Mouse (Mus musculus) liver, postnatal 0 days (tissue): ENCODE data around the gene Bbs9. TPM values are rescaled to one million over a fixed set of nuclear protein-coding genes. Genes with fewer than 3 reads are reported as not detected.

Experiments used
- ATAC-seq: fragments of 200-750 bp; cut with Nextera tagmentation; 2 replicates; pipeline ENCODE4 v1.8.0; 2017; ENCODE audit warnings: mild to moderate bottlenecking, moderate library complexity
- DNase-seq: peaks from one replicate; pipeline ENCODE4 v3.0.0-alpha.2; 2016
- H3K27ac ChIP-seq: fragments of 300-500 bp; sonication (generic); 2 replicates; pipeline ENCODE4 v1.5.1; 2014; ENCODE audit warnings: antibody characterized with exemption, moderate library complexity, mild to moderate bottlenecking, low read depth
- H3K27me3 ChIP-seq: fragments of 300-500 bp; sonication (generic); 2 replicates; pipeline ENCODE4 v1.6.1; 2014; ENCODE audit warnings: low read length, control low read depth, mixed read lengths; ENCODE audit not compliant: insufficient read depth
- H3K36me3 ChIP-seq: fragments of 300-500 bp; sonication (generic); replicated peaks from 2 replicates; pipeline ENCODE4 v1.6.1; 2014; ENCODE audit warnings: mild to moderate bottlenecking, control low read depth, low read length, moderate library complexity, mixed read lengths; ENCODE audit not compliant: insufficient read depth
- H3K4me1 ChIP-seq: fragments of 300-500 bp; sonication (generic); 2 replicates; pipeline ENCODE4 v1.6.1; 2014; ENCODE audit warnings: antibody characterized with exemption, mild to moderate bottlenecking, control low read depth; ENCODE audit not compliant: insufficient read depth
- H3K4me2 ChIP-seq: fragments of 300-500 bp; sonication (generic); 2 replicates; pipeline ENCODE4 v1.6.1; 2014; ENCODE audit warnings: low read depth, mild to moderate bottlenecking, low read length, moderate library complexity, mixed read lengths
- H3K4me3 ChIP-seq: fragments of 300-500 bp; sonication (generic); 2 replicates; pipeline ENCODE4 v1.5.1; 2014; ENCODE audit warnings: low read depth, low read length
- H3K9ac ChIP-seq: fragments of 300-500 bp; sonication (generic); replicated peaks from 2 replicates; pipeline ENCODE4 v1.6.1; 2014; ENCODE audit warnings: mild to moderate bottlenecking, moderate library complexity
- H3K9me3 ChIP-seq: fragments of 300-500 bp; sonication (generic); 2 replicates; pipeline ENCODE4 v1.6.1; 2016; ENCODE audit warnings: mild to moderate bottlenecking, control low read depth, low read length, mixed read lengths
- CTCF ChIP-seq: sonication (generic); IDR thresholded peaks from 2 replicates; pipeline ENCODE4 v1.5.1; 2016; ENCODE audit warnings: antibody characterized with exemption, low read depth
- EP300 ChIP-seq: IDR thresholded peaks from 2 replicates; pipeline ENCODE4 v1.6.1; 2016; ENCODE audit warnings: antibody characterized with exemption, low read depth, mild to moderate bottlenecking
- WGBS: fragments of 180-500 bp; shearing (Covaris S2); extraction: QIAGEN DNeasy Blood & Tissue Kit; methylation state at CpG from one replicate; pipeline ENCODE4 v1.1.7; 2014; ENCODE audit not compliant: insufficient replicate concordance; 5-methylcytosine and 5-hydroxymethylcytosine counted together
- polyA plus RNA-seq: library from polyadenylated mRNA; unstranded; fragments of >200 nt; fragmentation: Nextera tagmentation; extraction: Ambion mirVana; gene quantifications from 2 replicates; pipeline ENCODE4 v1.2.1, GENCODE M21; 2015

Gene Bbs9
- 1.6 and 1.8 TPM in 2 replicates for polyA plus RNA-seq

DNA sequence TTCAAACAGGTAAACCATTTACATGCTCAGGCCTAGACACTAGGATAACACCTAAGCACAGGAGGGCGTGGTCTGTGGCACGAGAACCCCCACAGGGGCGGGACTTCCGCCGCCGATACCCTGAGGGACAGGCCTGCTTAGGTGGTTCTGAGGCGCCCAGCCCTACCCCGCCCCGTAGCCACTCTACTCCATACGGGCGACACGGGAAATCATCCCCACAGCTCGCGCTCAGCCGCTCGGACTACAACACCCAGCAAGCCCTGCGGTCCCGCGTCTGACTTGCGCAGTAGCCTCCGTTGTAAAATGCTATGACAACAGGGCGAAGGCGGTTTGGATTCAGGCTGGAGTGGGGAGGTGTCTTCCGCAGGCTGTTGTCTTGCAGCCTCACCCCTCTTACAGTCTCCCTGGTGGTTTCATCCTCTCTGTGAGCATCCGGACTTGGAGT, at the start of gene Bbs9:
Gene Bbs9, plus strand, starts transcription at position 292 of the 445 bp plus-strand sequence.
- TF ChIP-seq CTCF (no peak), EP300 (no peak)
- H3K27me3 ChIP-seq = no peaks in the 10 kb centered on the region
- H3K4me2 ChIP-seq = peak within 1 kb of the TSS; percentile 95
- DNase-seq = peak; percentile 93
- peak; percentile 100 for ATAC-seq
- WGBS = under 1% methylated on average over 25 of the region's 25 CpGs
- H3K4me3 ChIP-seq = peak within 1 kb of the TSS; percentile 61
- no peaks in the 10 kb centered on the region for H3K9me3 ChIP-seq
- peaks cover 5% of the 10 kb centered on the region for H3K4me1 ChIP-seq
- no peaks in the 10 kb centered on the region for H3K36me3 ChIP-seq
- peak within 1 kb of the TSS; percentile 68 for H3K9ac ChIP-seq
- peak within 1 kb of the TSS; percentile 29; the same call in 1 of the 2 replicates for H3K27ac ChIP-seq

DNA sequence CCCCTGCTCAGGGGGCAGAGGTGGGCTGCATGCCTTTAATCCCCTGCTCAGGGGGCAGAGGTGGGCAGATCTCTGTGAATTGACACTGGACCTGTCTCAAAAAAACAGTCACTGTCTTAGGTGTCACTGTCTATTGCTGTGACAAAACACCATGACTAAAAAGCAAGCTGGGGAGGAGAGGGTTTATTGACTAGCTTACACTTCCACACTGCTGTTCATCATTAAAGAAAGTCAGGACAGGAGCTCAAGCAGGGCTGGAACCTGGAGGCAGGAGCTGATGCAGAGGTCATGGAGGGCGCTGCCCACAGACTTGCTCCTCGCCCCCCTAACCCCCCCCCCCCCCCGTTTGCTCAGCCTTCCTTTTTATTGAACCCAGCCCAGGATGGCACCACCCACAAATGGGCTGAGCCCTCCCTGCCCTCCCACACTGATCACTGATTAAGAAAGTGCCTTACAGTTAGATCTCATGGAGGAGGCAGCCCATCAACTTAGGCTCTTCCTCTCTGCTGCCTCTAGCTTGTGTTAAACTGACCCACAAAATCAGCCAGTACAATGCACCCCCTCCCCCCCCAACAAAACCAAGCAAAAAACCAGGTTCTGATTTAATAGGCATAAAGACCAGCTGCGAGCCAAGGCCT, 47.4 kb upstream of the Bbs9 start:
- DNase-seq (no peak), ATAC-seq (no peak)
- H3K4me1 ChIP-seq = peaks cover 20% of the 10 kb centered on the region
- 38% methylated on average over 4 of the region's 4 CpGs for WGBS
- H3K9ac ChIP-seq = no peak overlapping the region
- TF ChIP-seq EP300 = no peak
- no peak for TF ChIP-seq CTCF
- H3K27me3 ChIP-seq = no peaks in the 10 kb centered on the region
- H3K4me3 ChIP-seq = no peak overlapping the region
- H3K4me2 ChIP-seq = no peak overlapping the region
- H3K9me3 ChIP-seq = no peaks in the 10 kb centered on the region
- no peak overlapping the region for H3K27ac ChIP-seq
- no peaks in the 10 kb centered on the region for H3K36me3 ChIP-seq

DNA sequence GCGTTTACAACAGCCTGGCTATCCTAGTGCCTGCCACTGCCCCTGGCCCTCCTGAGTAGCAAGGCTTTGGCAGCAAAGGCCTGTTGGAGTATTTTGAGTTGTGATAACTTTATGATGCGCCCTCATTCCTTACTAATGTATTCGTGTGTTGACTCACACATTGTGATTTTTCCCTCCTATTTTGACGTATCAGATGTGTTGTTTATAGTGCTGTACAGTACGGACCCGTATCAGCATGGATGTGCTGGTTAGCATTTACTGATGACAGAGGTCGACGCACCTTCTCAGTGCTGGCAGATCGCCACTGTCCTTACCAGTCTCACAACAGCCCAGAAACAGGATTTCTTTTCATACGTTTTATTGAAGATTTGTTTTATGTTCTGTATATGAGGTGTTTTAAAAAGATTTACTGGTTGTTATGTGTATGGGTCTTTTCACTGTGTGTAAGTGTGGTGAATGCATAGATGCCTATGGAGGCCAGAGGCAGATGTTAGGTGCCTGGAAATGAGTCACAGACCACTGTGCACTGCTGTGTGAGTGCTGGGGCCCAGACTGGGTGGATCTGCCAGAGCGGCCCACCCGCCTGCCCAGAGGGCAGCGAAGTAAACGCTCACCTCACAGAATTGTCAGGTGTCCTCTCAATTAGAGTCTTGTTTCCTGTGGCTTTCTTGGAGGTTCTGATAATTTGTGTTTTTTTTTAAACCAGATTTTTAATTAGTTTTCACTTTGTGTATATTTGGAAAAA, 46.7 kb upstream of the Bbs9 start:
- Histone ChIP-seq H3K4me1 (peaks cover 20% of the 10 kb centered on the region), H3K36me3 (no peaks in the 10 kb centered on the region), H3K4me2 (no peak overlapping the region), H3K9ac (no peak overlapping the region), H3K27ac (no peak overlapping the region), H3K4me3 (no peak overlapping the region), H3K27me3 (no peaks in the 10 kb centered on the region), H3K9me3 (no peaks in the 10 kb centered on the region)
- WGBS = 68% methylated on average over 14 of the region's 14 CpGs
- TF ChIP-seq EP300 (no peak), CTCF (no peak)
- no peak for ATAC-seq
- DNase-seq = no peak

DNA sequence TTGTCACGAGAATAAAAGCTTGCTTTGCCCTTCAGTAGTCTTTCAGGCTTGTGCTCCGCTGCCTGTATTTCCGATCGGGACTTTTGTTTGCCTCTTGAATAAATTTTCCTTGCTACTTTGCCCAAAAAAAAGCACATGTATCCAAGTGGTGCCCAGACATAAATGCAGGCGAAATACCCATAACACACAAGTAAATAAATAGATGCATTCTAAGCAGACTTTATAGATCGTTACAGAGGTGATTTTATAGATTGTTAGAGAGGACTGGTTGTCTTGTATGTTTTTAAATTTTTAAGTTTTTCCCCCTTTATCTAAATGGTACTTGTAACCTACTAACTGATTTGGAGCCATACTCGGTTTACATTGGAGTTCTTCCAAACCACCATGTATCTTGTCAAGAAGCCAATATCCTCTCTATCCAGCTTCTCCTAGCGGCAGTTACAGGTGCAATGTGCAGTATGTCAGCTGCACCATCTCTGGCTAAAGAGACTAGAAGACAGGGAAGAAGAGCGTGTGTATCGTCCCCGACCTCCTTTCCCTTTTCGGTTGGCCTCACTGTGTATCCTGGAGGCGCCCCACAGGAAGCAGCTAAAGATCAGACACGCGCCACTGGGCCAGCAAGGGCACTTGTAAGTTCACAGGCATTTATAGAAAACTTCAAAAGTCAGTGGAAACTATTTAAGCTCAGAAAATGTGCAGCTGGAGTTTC, 45.8 kb upstream of the Bbs9 start:
- no peaks in the 10 kb centered on the region for H3K9me3 ChIP-seq
- H3K27ac ChIP-seq = peak overlapping the region; percentile 31; the same call in 1 of the 2 replicates
- H3K4me2 ChIP-seq = peak overlapping the region; percentile 63
- no peak overlapping the region for H3K4me3 ChIP-seq
- no peaks in the 10 kb centered on the region for H3K36me3 ChIP-seq
- peak overlapping the region; percentile 41; the same call in 1 of the 2 replicates for H3K9ac ChIP-seq
- TF ChIP-seq EP300 (peak; percentile 32; the same call in 1 of the 2 replicates), CTCF (peak; percentile 35; the same call in 1 of the 2 replicates)
- no peaks in the 10 kb centered on the region for H3K27me3 ChIP-seq
- peaks cover 20% of the 10 kb centered on the region for H3K4me1 ChIP-seq
- ATAC-seq (peak; percentile 57; the same call in 1 of the 2 replicates), DNase-seq (peak; percentile 46)
- WGBS = 45% methylated on average over 15 of the region's 15 CpGs

DNA sequence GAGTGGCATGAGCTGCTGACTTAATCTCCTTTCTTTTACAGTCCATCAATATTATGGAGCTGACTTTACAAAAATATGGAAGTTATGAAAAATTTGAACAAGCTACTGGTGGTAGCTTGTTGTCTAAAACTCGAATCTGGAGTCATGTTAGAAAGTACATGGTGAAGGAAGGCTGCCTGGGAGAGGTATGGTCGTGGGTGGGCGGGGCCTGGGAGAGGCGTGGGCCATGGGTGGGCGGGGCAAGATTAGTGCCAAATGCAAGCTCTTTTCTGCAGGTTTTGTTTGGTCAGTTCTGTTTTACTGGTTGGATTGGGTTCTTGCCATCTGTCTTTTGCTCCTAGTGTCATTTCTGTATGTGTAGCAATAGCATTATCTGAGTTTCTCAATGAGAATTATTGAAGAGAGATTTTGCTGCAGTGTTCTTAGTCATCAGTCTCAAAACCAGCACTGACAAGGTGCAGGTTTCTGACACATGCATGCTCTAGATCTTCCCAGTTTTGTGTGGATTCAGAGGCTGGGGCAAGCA, 45.1 kb upstream of the Bbs9 start:
- Histone ChIP-seq H3K4me2 (peak overlapping the region; percentile 63), H3K27me3 (no peaks in the 10 kb centered on the region), H3K36me3 (no peaks in the 10 kb centered on the region), H3K9me3 (no peaks in the 10 kb centered on the region), H3K27ac (peak overlapping the region; percentile 31; the same call in 1 of the 2 replicates), H3K4me1 (peaks cover 20% of the 10 kb centered on the region), H3K4me3 (no peak overlapping the region), H3K9ac (no peak overlapping the region)
- ATAC-seq (peak; percentile 38; the same call in 1 of the 2 replicates), DNase-seq (peak; percentile 65)
- TF ChIP-seq EP300 (no peak), CTCF (no peak)
- 16% methylated on average over 5 of the region's 5 CpGs for WGBS

DNA sequence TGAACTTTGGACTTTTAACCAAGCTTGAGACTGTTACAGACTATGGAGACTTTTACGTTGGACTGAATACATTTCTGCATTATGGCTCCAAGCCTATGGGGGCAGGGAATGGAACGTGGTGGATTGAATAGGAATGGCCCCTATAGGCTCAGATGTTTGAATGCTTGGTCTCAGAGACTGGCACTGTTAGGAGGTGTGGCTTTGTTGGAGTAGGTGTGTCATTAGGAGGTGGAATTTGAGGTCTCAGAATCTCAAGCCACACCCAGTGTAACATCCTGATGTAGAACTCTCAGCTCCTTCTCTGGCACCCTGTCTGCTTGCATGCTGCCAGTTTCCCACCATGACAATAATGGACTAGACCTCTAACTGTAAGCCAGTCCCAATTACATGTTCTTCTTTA, 42.3 kb upstream of the Bbs9 start:
- no peaks in the 10 kb centered on the region for H3K36me3 ChIP-seq
- H3K27me3 ChIP-seq = no peaks in the 10 kb centered on the region
- WGBS = 77% methylated on average over 2 of the region's 2 CpGs
- DNase-seq = no peak
- peaks cover 19% of the 10 kb centered on the region for H3K4me1 ChIP-seq
- no peak overlapping the region for H3K27ac ChIP-seq
- no peak for TF ChIP-seq EP300
- no peak for TF ChIP-seq CTCF
- no peak overlapping the region for H3K4me3 ChIP-seq
- no peak overlapping the region for H3K4me2 ChIP-seq
- no peak for ATAC-seq
- no peak overlapping the region for H3K9ac ChIP-seq
- H3K9me3 ChIP-seq = no peaks in the 10 kb centered on the region
